Mouse (Mus musculus): Measurements from ENCODE around the gene Lin37. TPM values are rescaled to one million over a fixed set of nuclear protein-coding genes. Genes with fewer than 3 reads are reported as not detected.

Gene Lin37
- polyA plus RNA-seq, 1 experiment: not detected

DNA sequence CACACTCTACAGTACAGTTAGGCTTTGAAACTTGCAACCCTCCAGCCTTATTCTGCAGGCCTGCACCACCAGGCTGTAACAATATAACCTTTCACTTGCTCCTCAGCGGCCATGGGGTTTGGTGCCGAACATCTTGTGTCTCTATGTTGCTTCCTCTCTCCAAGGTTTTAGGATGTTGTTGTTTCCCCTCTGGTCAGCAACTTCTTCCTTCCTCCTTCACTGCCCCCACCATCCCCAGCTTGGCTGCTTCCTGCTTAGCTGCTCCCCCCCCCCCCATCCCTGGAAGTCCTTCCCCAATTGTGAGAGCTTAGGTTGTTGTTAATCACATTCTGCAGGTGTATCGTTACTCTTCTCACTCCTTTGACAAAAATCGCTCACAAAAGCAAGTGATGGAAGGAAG is 51.6 kb downstream of the Lin37 start:
- no peaks in the 10 kb centered on the region for H3K4me1 ChIP-seq (ENCODE audit: control insufficient read depth, insufficient read depth, low read length)
- no peak overlapping the region for H3K4me3 ChIP-seq (ENCODE audit: insufficient read depth, low read depth, low read length)
- H3K27ac ChIP-seq (ENCODE audit: insufficient read depth, low read depth, low read length): no peak overlapping the region
- WGBS: 61% methylated on average over 4 of the region's 4 CpGs
- no peak for TF ChIP-seq POLR2A (IDR thresholded peaks at IDR 0.05; ENCODE audit: insufficient read depth, low read depth, low read length)
- no peak for TF ChIP-seq CTCF (IDR thresholded peaks at IDR 0.05; ENCODE audit: insufficient read depth, low read depth, low read length)

Other genes starting within 250 kb of the Lin37 start
- not detected in 2 replicates for gene Syne4, start 245.0 kb downstream of the Lin37 start, polyA plus RNA-seq (2012; ENCODE audit: insufficient read depth, insufficient read length, low replicate concordance, missing spikeins)
- gene E130208F15Rik, start 238.1 kb downstream of the Lin37 start, polyA plus RNA-seq (2012; ENCODE audit: insufficient read depth, insufficient read length, low replicate concordance, missing spikeins): not detected in 2 replicates
- gene Sdhaf1, start 235.9 kb downstream of the Lin37 start, polyA plus RNA-seq (2012; ENCODE audit: insufficient read depth, insufficient read length, low replicate concordance, missing spikeins): not detected in 2 replicates
- gene Lrfn3, start 197.1 kb downstream of the Lin37 start, polyA plus RNA-seq (2012; ENCODE audit: insufficient read depth, insufficient read length, low replicate concordance, missing spikeins): not detected in 2 replicates
- not detected in 2 replicates for gene Tyrobp, start 146.1 kb downstream of the Lin37 start, polyA plus RNA-seq (2012; ENCODE audit: insufficient read depth, insufficient read length, low replicate concordance, missing spikeins)
- not detected in 2 replicates for gene Hcst, start 140.0 kb downstream of the Lin37 start, polyA plus RNA-seq (2012; ENCODE audit: insufficient read depth, insufficient read length, low replicate concordance, missing spikeins)
- gene Nfkbid, start 138.1 kb downstream of the Lin37 start, polyA plus RNA-seq (2012; ENCODE audit: insufficient read depth, insufficient read length, low replicate concordance, missing spikeins): not detected in 2 replicates
- gene Aplp1, start 114.3 kb downstream of the Lin37 start, polyA plus RNA-seq (2012; ENCODE audit: insufficient read depth, insufficient read length, low replicate concordance, missing spikeins): 174 TPM in 1 of 2 replicates, not detected in the other
- gene Kirrel2, start 102.1 kb downstream of the Lin37 start, polyA plus RNA-seq (2012; ENCODE audit: insufficient read depth, insufficient read length, low replicate concordance, missing spikeins): not detected in 2 replicates
- not detected in 2 replicates for gene Nphs1, start 101.5 kb downstream of the Lin37 start, polyA plus RNA-seq (2012; ENCODE audit: insufficient read depth, insufficient read length, low replicate concordance, missing spikeins)
- gene Prodh2, start 66.2 kb downstream of the Lin37 start, polyA plus RNA-seq (2012; ENCODE audit: insufficient read depth, insufficient read length, low replicate concordance, missing spikeins): not detected in 2 replicates
- gene Arhgap33, start 24.8 kb downstream of the Lin37 start, polyA plus RNA-seq (2012; ENCODE audit: insufficient read depth, insufficient read length, low replicate concordance, missing spikeins): not detected in 2 replicates
- gene Hspb6, start 7.7 kb downstream of the Lin37 start, polyA plus RNA-seq (2012; ENCODE audit: insufficient read depth, insufficient read length, low replicate concordance, missing spikeins): not detected in 2 replicates
- not detected in 2 replicates for gene Proser3, start 7.5 kb downstream of the Lin37 start, polyA plus RNA-seq (2012; ENCODE audit: insufficient read depth, insufficient read length, low replicate concordance, missing spikeins)
- not detected in 2 replicates for gene U2af1l4, start 3.5 kb upstream of the Lin37 start, polyA plus RNA-seq (2012; ENCODE audit: insufficient read depth, insufficient read length, low replicate concordance, missing spikeins)
- gene Gm49396, start 3.5 kb upstream of the Lin37 start, polyA plus RNA-seq (2012; ENCODE audit: insufficient read depth, insufficient read length, low replicate concordance, missing spikeins): not detected in 2 replicates
- not detected in 2 replicates for gene Psenen, start 3.8 kb upstream of the Lin37 start, polyA plus RNA-seq (2012; ENCODE audit: insufficient read depth, insufficient read length, low replicate concordance, missing spikeins)
- gene Igflr1, start 5.6 kb upstream of the Lin37 start, polyA plus RNA-seq (2012; ENCODE audit: insufficient read depth, insufficient read length, low replicate concordance, missing spikeins): not detected in 2 replicates
- gene Kmt2b, start 28.9 kb upstream of the Lin37 start, polyA plus RNA-seq (2012; ENCODE audit: insufficient read depth, insufficient read length, low replicate concordance, missing spikeins): 696 TPM in 1 of 2 replicates, not detected in the other
- gene Zbtb32, start 39.1 kb upstream of the Lin37 start, polyA plus RNA-seq (2012; ENCODE audit: insufficient read depth, insufficient read length, low replicate concordance, missing spikeins): not detected in 2 replicates
- not detected in 2 replicates for gene Upk1a, start 53.0 kb upstream of the Lin37 start, polyA plus RNA-seq (2012; ENCODE audit: insufficient read depth, insufficient read length, low replicate concordance, missing spikeins)
- gene Cox6b1, start 66.3 kb upstream of the Lin37 start, polyA plus RNA-seq (2012; ENCODE audit: insufficient read depth, insufficient read length, low replicate concordance, missing spikeins): 1,523 TPM in 1 of 2 replicates, not detected in the other
- not detected in 2 replicates for gene Etv2, start 76.0 kb upstream of the Lin37 start, polyA plus RNA-seq (2012; ENCODE audit: insufficient read depth, insufficient read length, low replicate concordance, missing spikeins)
- gene Rbm42, start 90.5 kb upstream of the Lin37 start, polyA plus RNA-seq (2012; ENCODE audit: insufficient read depth, insufficient read length, low replicate concordance, missing spikeins): not detected in 2 replicates
- not detected in 2 replicates for gene Haus5, start 105.2 kb upstream of the Lin37 start, polyA plus RNA-seq (2012; ENCODE audit: insufficient read depth, insufficient read length, low replicate concordance, missing spikeins)
- not detected in 2 replicates for gene Pmis2, start 111.8 kb upstream of the Lin37 start, polyA plus RNA-seq (2012; ENCODE audit: insufficient read depth, insufficient read length, low replicate concordance, missing spikeins)
- gene 2200002J24Rik, start 139.1 kb upstream of the Lin37 start, polyA plus RNA-seq (2012; ENCODE audit: insufficient read depth, insufficient read length, low replicate concordance, missing spikeins): not detected in 2 replicates
- gene Atp4a, start 152.4 kb upstream of the Lin37 start, polyA plus RNA-seq (2012; ENCODE audit: insufficient read depth, insufficient read length, low replicate concordance, missing spikeins): not detected in 2 replicates
- not detected in 2 replicates for gene Tmem147, start 169.7 kb upstream of the Lin37 start, polyA plus RNA-seq (2012; ENCODE audit: insufficient read depth, insufficient read length, low replicate concordance, missing spikeins)
- not detected in 2 replicates for gene Gapdhs, start 183.8 kb upstream of the Lin37 start, polyA plus RNA-seq (2012; ENCODE audit: insufficient read depth, insufficient read length, low replicate concordance, missing spikeins)
- gene Sbsn, start 191.6 kb upstream of the Lin37 start, polyA plus RNA-seq (2012; ENCODE audit: insufficient read depth, insufficient read length, low replicate concordance, missing spikeins): not detected in 2 replicates
- gene Dmkn, start 203.9 kb upstream of the Lin37 start, polyA plus RNA-seq (2012; ENCODE audit: insufficient read depth, insufficient read length, low replicate concordance, missing spikeins): not detected in 2 replicates
- not detected in 2 replicates for gene Krtdap, start 228.1 kb upstream of the Lin37 start, polyA plus RNA-seq (2012; ENCODE audit: insufficient read depth, insufficient read length, low replicate concordance, missing spikeins)

Data from olfactory bulb, adult 2 months (tissue).